Mouse (Mus musculus) stomach, embryonic 15.5 days (tissue): Measurements from ENCODE around the gene Garnl3. TPM values are rescaled to one million over a fixed set of nuclear protein-coding genes. Genes with fewer than 3 reads are reported as not detected.

Experiments used
- ATAC-seq: fragments of 200-750 bp; cut with Nextera tagmentation; 2 replicates; pipeline ENCODE4 v1.8.0; 2017; ENCODE audit warnings: low read depth, moderate number of reproducible peaks, moderate TSS enrichment; ENCODE audit not compliant: insufficient read depth, low FRiP score
- H3K27ac ChIP-seq: fragments of 300-500 bp; sonication (generic); 2 replicates; pipeline ENCODE4 v1.5.1; 2015; ENCODE audit warnings: mild to moderate bottlenecking, inconsistent platforms
- H3K27me3 ChIP-seq: fragments of 300-500 bp; sonication (generic); replicated peaks from 2 replicates; pipeline ENCODE4 v1.6.1; 2015; ENCODE audit warnings: inconsistent platforms
- H3K36me3 ChIP-seq: fragments of 300-500 bp; sonication (generic); 2 replicates; pipeline ENCODE4 v1.6.1; 2015; ENCODE audit warnings: inconsistent platforms
- H3K4me1 ChIP-seq: fragments of 300-500 bp; sonication (generic); 2 replicates; pipeline ENCODE4 v1.6.1; 2015; ENCODE audit warnings: inconsistent platforms
- H3K4me2 ChIP-seq: fragments of 300-500 bp; sonication (generic); 2 replicates; pipeline ENCODE4 v1.6.1; 2015; ENCODE audit warnings: mild to moderate bottlenecking, inconsistent platforms
- H3K4me3 ChIP-seq: fragments of 300-500 bp; sonication (generic); replicated peaks from 2 replicates; pipeline ENCODE4 v1.5.1; 2015; ENCODE audit warnings: inconsistent platforms
- H3K9ac ChIP-seq: fragments of 300-500 bp; sonication (generic); 2 replicates; pipeline ENCODE4 v1.6.1; 2015; ENCODE audit warnings: inconsistent platforms
- H3K9me3 ChIP-seq: fragments of 300-500 bp; sonication (generic); 2 replicates; pipeline ENCODE4 v1.6.1; 2016; ENCODE audit warnings: inconsistent platforms
- WGBS: fragments of 180-500 bp; shearing (Covaris S2); methylation state at CpG from one replicate; pipeline ENCODE4 v1.1.7; 2015; 5-methylcytosine and 5-hydroxymethylcytosine counted together
- polyA plus RNA-seq: library from polyadenylated mRNA; unstranded; fragments of >200 nt; fragmentation: Nextera tagmentation; extraction: Ambion mirVana; gene quantifications from 2 replicates; pipeline ENCODE4 v1.2.1, GENCODE M21; 2015

Garnl3 gene
- polyA plus RNA-seq, 1 experiment from 2014 or later, result 14.0 TPM

DNA sequence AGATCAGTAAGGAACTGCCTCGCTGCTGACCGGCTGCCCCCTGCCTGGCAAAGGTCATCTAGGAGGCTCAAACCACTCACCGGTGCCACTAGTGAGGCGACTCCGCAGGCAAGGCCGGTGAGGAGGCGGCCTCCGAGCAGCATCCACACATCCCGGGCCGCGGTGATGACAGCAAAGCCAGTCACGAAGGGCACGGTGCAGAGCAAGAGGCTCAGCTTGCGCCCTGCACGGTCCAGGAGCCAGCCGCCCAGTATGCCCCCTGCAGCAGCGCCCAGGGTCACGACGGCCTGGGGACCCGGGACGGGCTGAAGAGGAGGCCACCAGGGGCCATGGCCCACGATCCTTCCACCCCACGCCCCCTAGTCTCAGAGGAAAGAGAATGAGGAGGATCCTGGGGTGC is 150.2 kb downstream of the Garnl3 start:
- Histone ChIP-seq H3K9me3 (no peaks in the 10 kb centered on the region), H3K27me3 (no peaks in the 10 kb centered on the region), H3K4me2 (peak overlapping the region; percentile 98), H3K36me3 (no peaks in the 10 kb centered on the region), H3K4me1 (peaks cover 10% of the 10 kb centered on the region), H3K9ac (peak overlapping the region; percentile 73), H3K27ac (no peak overlapping the region), H3K4me3 (peak overlapping the region; percentile 78)
- WGBS, result under 1% methylated on average over 23 of the region's 23 CpGs
- ATAC-seq, result 0 out of 2 replicates have a peak, but pooled peaks have one; percentile 18

- H3K27ac ChIP-seq, result no peak overlapping the region
- WGBS, result 81% methylated on average over 7 of the region's 7 CpGs
- ATAC-seq, result no peak
Observed at GRCm38 (mm10) chr2:32979675-32980074, 151.8 kb downstream of the Garnl3 start.

DNA sequence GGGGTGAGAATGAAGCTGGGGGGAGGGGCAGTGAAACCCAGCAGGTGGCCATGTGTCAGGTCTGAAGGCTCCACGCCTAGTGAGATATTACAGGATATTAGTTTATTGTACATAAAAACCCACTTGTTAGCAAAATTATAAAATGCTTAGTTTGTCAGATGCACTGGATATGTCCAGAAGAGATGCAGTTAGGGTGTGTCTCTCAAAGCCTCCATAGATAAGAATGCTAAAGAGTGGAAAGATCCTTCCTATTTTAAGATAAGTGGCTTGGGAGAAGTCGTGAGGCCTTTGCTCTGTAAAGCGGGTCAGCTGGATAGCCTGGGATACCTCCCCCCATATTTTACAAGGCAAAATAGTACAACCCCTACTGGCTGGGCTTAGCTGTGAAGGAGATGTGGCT is 152.8 kb downstream of the Garnl3 start:
- Histone ChIP-seq H3K4me1 (peaks cover 10% of the 10 kb centered on the region), H3K27me3 (no peaks in the 10 kb centered on the region), H3K27ac (no peak overlapping the region), H3K36me3 (no peaks in the 10 kb centered on the region; the same call in 1 of the 2 replicates), H3K4me3 (no peak overlapping the region), H3K9ac (no peak overlapping the region), H3K9me3 (no peaks in the 10 kb centered on the region), H3K4me2 (no peak overlapping the region)
- WGBS, result 64% methylated on average over 3 of the region's 3 CpGs
- ATAC-seq, result no peak

More at GRCm38 (mm10) chr2:32979675-32980074, 151.8 kb downstream of the Garnl3 start:
- no peak overlapping the region for H3K4me3 ChIP-seq
- H3K27me3 ChIP-seq, result no peaks in the 10 kb centered on the region
- peaks cover 10% of the 10 kb centered on the region for H3K4me1 ChIP-seq
- no peak overlapping the region for H3K9ac ChIP-seq
- H3K9me3 ChIP-seq, result no peaks in the 10 kb centered on the region
- no peaks in the 10 kb centered on the region; the same call in 1 of the 2 replicates for H3K36me3 ChIP-seq
- H3K4me2 ChIP-seq, result no peak overlapping the region

DNA sequence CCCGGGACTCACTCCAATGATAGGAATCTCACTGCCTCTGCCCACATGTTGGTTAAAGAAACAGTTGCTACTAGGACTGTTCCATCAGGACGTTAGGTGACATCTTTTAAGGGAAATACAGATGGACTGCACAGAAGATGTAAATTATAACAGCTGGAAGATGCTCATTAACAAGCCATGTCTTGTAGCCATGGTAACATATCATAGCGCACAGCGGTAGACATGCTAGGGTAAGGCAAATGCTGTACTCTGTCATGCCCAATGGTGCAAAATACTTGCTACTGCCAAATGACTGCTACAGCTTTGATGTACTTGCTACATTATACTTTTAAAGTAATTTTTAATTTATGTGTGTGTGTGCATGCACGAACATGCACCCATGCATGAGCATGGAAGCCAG is 154.3 kb downstream of the Garnl3 start:
- Histone ChIP-seq H3K27ac (no peak overlapping the region), H3K36me3 (no peaks in the 10 kb centered on the region; the same call in 1 of the 2 replicates), H3K9me3 (no peaks in the 10 kb centered on the region), H3K27me3 (no peaks in the 10 kb centered on the region), H3K4me2 (no peak overlapping the region), H3K9ac (no peak overlapping the region), H3K4me3 (no peak overlapping the region), H3K4me1 (peaks cover 10% of the 10 kb centered on the region)
- WGBS, result 77% methylated on average over 5 of the region's 5 CpGs
- no peak for ATAC-seq

DNA sequence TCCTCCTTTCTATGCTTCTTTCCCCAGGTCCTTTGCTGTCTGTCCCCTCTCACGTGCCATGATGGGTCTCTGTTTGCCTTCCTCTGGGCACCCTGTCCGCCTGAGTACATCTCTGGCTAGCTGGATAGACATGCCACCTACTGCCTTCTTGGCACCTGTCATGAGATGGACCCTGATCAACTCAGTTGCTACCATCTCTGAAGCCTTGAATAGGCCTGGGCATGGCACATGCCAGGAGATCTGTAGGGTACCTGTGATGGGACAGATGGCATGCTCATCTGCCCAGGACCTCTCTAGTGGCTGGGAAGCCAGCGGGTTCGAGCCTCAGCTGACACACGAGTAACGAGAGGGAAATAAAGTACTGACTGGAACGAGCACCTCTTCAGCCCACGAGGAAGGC is 157.2 kb downstream of the Garnl3 start:
- no peaks in the 10 kb centered on the region for H3K9me3 ChIP-seq
- no peaks in the 10 kb centered on the region for H3K27me3 ChIP-seq
- H3K4me2 ChIP-seq, result no peak overlapping the region
- WGBS, result 88% methylated on average over 8 of the region's 8 CpGs
- no peak overlapping the region for H3K27ac ChIP-seq
- no peak overlapping the region for H3K9ac ChIP-seq
- H3K4me3 ChIP-seq, result no peak overlapping the region
- no peaks in the 10 kb centered on the region; the same call in 1 of the 2 replicates for H3K36me3 ChIP-seq
- H3K4me1 ChIP-seq, result no peaks in the 10 kb centered on the region
- no peak for ATAC-seq

DNA sequence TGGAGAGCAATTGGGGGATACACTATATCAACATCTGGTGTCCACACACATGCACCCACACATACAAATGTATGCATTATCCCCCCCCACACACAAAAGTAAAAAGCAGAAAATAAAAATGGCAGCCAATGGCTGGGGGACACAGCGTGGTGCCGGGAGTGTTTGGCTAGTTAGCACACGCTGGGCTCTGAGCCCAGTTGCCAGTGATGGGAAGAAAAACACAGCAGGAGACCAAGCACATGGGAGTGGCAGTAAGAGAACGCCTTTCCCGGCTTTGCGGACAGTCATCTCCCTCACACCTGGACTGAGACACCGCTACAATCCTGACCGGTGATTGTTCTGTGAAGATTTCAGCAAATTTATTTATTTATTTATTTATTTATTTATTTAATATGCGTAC is 160.2 kb downstream of the Garnl3 start:
- Histone ChIP-seq H3K27ac (no peak overlapping the region), H3K4me3 (no peak overlapping the region), H3K27me3 (no peaks in the 10 kb centered on the region), H3K4me1 (peaks cover 10% of the 10 kb centered on the region; the same call in 1 of the 2 replicates), H3K9me3 (no peaks in the 10 kb centered on the region), H3K9ac (no peak overlapping the region), H3K36me3 (no peaks in the 10 kb centered on the region; the same call in 1 of the 2 replicates), H3K4me2 (no peak overlapping the region)
- 54% methylated on average over 9 of the region's 9 CpGs for WGBS
- ATAC-seq, result no peak

GRCm38 (mm10) chr2:32969326-32969725 is 162.1 kb downstream of the Garnl3 start:
- WGBS, result 76% methylated on average over 8 of the region's 8 CpGs
- no peak overlapping the region for H3K4me2 ChIP-seq
- H3K4me3 ChIP-seq, result no peak overlapping the region
- no peak for ATAC-seq
- no peak overlapping the region for H3K27ac ChIP-seq
- no peaks in the 10 kb centered on the region for H3K27me3 ChIP-seq
- no peaks in the 10 kb centered on the region for H3K9me3 ChIP-seq
- H3K9ac ChIP-seq, result no peak overlapping the region
- H3K36me3 ChIP-seq, result peaks cover 7% of the 10 kb centered on the region; the same call in 1 of the 2 replicates
- peaks cover 11% of the 10 kb centered on the region; the same call in 1 of the 2 replicates for H3K4me1 ChIP-seq

DNA sequence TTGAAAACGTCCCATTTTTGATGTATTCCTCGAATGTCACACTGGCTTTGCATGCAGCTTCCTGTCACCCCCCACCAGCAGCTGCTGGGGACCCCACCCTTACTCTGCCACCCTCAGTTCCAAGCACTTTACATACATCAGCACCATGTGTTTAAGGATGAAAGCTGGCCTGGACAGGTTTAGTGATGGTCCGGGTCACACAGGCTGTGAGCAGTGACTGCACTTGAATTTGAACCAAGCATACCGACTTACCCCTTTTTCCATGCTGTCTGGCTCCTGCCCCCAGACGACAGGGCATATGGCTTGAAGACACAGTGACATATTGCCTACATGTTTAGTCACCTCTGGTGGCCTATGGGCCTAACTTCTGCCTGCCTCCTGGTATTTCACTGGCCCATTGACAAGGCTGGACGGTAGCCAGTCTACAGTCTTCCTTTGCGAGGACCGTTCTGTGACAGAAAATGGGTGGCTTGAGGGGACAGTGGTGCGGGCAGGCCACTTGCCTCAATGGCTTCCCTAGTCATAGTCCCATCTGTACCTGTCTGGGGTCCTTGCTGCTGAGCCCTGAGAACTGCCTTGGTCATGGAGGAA is 163.3 kb downstream of the Garnl3 start:
- Histone ChIP-seq H3K36me3 (peaks cover 10% of the 10 kb centered on the region), H3K27ac (no peak overlapping the region; the same call in 1 of the 2 replicates), H3K4me2 (peak overlapping the region; percentile 86), H3K27me3 (no peaks in the 10 kb centered on the region), H3K4me1 (peaks cover 20% of the 10 kb centered on the region), H3K4me3 (no peak overlapping the region), H3K9ac (no peak overlapping the region), H3K9me3 (no peaks in the 10 kb centered on the region)
- 81% methylated on average over 9 of the region's 9 CpGs for WGBS
- ATAC-seq, result no peak

DNA sequence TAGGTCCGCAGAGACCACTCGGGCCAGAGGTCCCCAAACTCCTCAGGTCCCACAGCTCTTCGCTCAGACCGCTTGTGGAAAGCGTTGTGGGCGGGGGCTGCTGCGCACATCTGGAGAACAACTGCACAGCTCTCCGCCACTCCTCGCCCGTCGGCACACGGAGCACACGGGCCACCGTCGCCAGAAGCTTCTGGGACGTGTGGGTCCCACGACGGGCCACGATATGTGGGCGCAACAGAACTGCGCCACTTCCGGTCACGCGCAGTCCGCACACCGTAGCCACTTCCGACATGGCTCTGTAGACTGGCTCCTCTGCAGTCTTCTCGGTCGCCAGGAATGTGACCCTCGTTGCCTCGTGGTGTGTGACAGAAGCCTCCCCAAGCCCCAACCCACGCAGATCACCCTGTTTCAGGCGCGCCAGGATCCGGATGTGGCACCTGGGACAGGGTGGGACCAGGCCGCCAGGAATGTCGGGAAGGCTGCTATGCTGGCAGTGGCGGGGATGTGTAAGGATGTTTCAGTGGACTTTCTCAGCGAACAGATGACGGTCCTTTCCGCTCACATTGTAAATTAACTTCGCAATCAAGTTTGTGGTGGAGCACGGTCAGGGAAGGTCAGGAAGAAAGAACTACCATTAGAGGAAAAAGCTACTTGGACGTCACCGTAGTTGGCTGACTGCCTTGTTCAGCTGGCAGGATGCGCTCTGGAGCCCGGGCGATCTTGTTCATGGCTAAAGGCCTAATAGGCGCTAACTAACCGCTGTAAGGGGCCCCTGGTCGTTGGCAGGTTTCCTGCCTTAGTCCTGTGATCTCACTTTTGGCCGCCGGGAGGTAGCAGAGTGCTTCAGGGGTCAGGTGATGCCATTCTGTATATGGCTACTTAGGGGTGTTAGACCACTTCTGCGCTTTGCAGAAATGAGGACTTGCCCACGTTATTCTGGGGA is 164.5 kb downstream of the Garnl3 start:
- Histone ChIP-seq H3K36me3 (peaks cover 12% of the 10 kb centered on the region), H3K27me3 (no peaks in the 10 kb centered on the region), H3K9me3 (no peaks in the 10 kb centered on the region), H3K4me3 (peak overlapping the region; percentile 68), H3K27ac (peak overlapping the region; percentile 99), H3K4me1 (peaks cover 23% of the 10 kb centered on the region), H3K4me2 (peak overlapping the region; percentile 86), H3K9ac (peak overlapping the region; percentile 56)
- peak; percentile 87 for ATAC-seq
- under 1% methylated on average over 55 of the region's 55 CpGs for WGBS

- Histone ChIP-seq H3K36me3 (peaks cover 12% of the 10 kb centered on the region), H3K9me3 (no peaks in the 10 kb centered on the region), H3K27me3 (no peaks in the 10 kb centered on the region), H3K4me2 (peak overlapping the region; percentile 86), H3K9ac (peak overlapping the region; percentile 56), H3K4me3 (peak overlapping the region; percentile 68), H3K27ac (peak overlapping the region; percentile 99), H3K4me1 (peaks cover 23% of the 10 kb centered on the region)
- ATAC-seq, result no peak
- WGBS, result 8% methylated on average over 13 of the region's 13 CpGs
Observed at GRCm38 (mm10) chr2:32966184-32966688, 165.2 kb downstream of the Garnl3 start.

GRCm38 (mm10) chr2:32965511-32966183 is 165.8 kb downstream of the Garnl3 start:
- Histone ChIP-seq H3K36me3 (peaks cover 12% of the 10 kb centered on the region), H3K9ac (no peak overlapping the region), H3K9me3 (no peaks in the 10 kb centered on the region), H3K27ac (0 out of 2 replicates have a peak overlapping the region, but pooled peaks have one; percentile 99), H3K4me3 (no peak overlapping the region), H3K27me3 (no peaks in the 10 kb centered on the region), H3K4me2 (peak overlapping the region; percentile 86), H3K4me1 (peaks cover 26% of the 10 kb centered on the region)
- 16% methylated on average over 7 of the region's 7 CpGs for WGBS
- ATAC-seq, result no peak
